Mouse (Mus musculus) layer of hippocampus, adult 8-10 months (tissue): ENCODE data around the gene Zmym5. TPM values are rescaled to one million over a fixed set of nuclear protein-coding genes. Genes with fewer than 3 reads are reported as not detected.
A peak's percentile ranks its signal among the peaks of the same experiment; 100 is the strongest.
"Not testable (repeated sequence)": the region's sequence is repeated elsewhere in the genome, so short reads cannot be mapped to it uniquely, and the experiment has no call there.

Experiments
- DNase-seq, 2 experiments: peaks; one replicate each; pipeline ENCODE4 v3.0.0; 2022; ENCODE audit warnings: low spot score in 2 of 2
- total RNA-seq, 4 experiments: library from RNA; stranded (reverse); gene quantifications; 2 replicates each; pipeline ENCODE4 v1.2.4; 2022

The Zmym5 gene
- total RNA-seq, 4 experiments from 2014 or later = 27.9 to 37.3 (median 34.4) TPM

GRCm38 (mm10) chr14:56777360-56778136 is 34.0 kb downstream of the Zmym5 start:
- DNase-seq = peak; percentile 45 to 49

DNA sequence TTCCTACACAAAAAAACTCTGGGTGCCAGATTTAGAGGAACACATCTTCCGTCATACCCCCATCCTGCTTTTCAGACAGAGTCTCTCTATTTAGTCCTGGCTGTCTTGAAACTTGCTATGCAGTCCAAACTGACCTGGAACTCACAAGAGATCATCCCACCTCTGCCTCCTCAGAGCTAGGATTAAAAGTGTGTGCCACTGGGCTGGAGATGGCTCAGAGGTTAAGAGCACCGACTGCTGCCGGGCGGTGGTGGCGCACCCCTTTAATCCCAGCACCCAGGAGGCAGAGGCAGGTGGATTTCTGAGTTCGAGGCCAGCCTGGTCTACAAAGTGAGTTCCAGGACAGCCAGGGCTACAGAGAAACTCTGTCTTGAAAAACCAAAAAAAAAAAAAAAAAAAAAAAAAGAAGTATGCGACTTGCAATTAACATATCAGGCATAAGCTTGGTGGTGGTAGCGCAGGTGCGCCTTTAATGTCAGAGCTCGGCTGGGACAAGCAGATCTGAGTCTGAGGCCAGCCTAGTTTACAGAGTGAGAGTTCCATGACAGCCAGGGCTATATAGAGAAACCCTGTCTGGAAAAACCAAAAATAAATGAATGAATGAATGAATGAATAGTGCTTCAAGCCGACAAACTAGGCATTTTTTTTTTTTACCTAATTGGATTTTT is 34.8 kb downstream of the Zmym5 start:
- no peak for DNase-seq

GRCm38 (mm10) chr14:56775416-56775815 is 36.1 kb downstream of the Zmym5 start:
- no peak for DNase-seq

GRCm38 (mm10) chr14:56766438-56766837 is 45.1 kb downstream of the Zmym5 start:
- not testable (repeated sequence) for DNase-seq

DNA sequence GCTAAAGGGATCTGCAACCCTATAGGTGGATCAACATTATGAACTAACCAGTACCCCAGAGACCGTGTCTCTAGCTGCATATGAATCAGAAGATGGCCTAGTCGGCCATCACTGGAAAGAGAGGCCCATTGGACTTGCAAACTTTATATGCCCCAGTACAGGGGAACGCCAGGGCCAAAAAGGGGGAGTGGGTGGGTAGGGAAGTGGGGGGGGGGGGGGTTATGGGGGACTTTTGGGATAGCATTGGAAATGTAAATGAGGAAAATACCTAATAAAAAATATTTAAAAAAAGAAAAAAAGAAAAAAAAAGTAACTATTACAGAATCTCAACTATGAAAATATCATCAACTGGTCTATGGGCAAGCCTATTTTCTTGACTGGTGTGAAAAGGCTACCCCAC is 46.4 kb downstream of the Zmym5 start:
- not testable (repeated sequence) for DNase-seq

DNA sequence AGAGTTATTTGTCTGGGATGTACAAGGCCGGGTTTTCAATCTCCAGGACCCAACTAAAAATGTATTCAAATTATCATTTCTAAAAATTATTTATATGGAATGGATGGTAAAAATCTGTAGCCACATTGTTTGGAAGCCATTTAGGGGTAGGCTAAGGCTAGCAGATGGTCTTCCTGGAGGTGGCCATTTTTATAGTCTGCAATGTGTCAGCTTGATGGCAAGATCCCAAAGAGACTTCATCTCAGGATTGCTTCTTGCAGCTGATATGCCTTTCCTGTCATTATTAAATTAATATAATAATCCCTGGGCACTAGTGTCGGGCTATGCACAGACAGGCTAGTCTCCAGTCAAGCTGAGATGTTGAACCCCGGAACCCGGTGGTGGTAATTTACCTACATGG is 60.2 kb downstream of the Zmym5 start:
- DNase-seq = no peak

Other genes with a start within 250 kb of the Zmym5 start
- 1 to 10 TPM; 1.8 to 5.4 (median 3.3) TPM for gene Cenpj, start 236.3 kb downstream of the Zmym5 start, total RNA-seq
- gene Parp4, start 236.1 kb downstream of the Zmym5 start, total RNA-seq = 10 to 100 TPM in 1 of 4 experiments, 1 to 10 TPM in 3; 5.7 to 10.6 (median 7.4) TPM
- 10 to 100 TPM; 46.5 to 73.2 (median 62.1) TPM for gene Mphosph8, start 143.5 kb downstream of the Zmym5 start, total RNA-seq
- 10 to 100 TPM; 60.4 to 75.7 (median 69.1) TPM for gene Pspc1, start 33.4 kb downstream of the Zmym5 start, total RNA-seq
- gene Zmym2, start 74.9 kb upstream of the Zmym5 start, total RNA-seq = 100 to 1,000 TPM in 1 of 4 experiments, 10 to 100 TPM in 3; 92.2 to 100 (median 97.3) TPM
- under 1 TPM; 0.18 to 0.61 (median 0.33) TPM for gene Gja3, start 246.4 kb upstream of the Zmym5 start, total RNA-seq